Comparison of ENCODE assay signal across 43 mouse cellular contexts in genomic region chr11:46418438-46418837, GRCm38 (mm10). TPM values are rescaled to one million over a fixed set of nuclear protein-coding genes. Genes with fewer than 3 reads are reported as not detected.
DNase-seq lines count a peak whose midpoint lies in the region; ATAC-seq and TF ChIP-seq lines count a peak whose summit lies in the region.
"Had no signal": no experiment of that assay in that cellular context is flagged by ENCODE, and none has a peak within 500 bp of the region (broad histone marks: within the 10 kb centered on the region; RNA-seq: fewer than 3 reads in every experiment).

No protein-coding gene starts in this region.

- no peak; the same call in 1 of the 2 replicates for TF ChIP-seq RAD21 in CH12.LX (IDR thresholded peaks at IDR 0.05; ENCODE audit: low read depth, low read length)

- H3K79me2 ChIP-seq in CH12.LX (replicated peaks; ENCODE audit: control insufficient read depth, extremely low read depth, insufficient read depth, poor library complexity, severe bottlenecking): no peaks in the 10 kb centered on the region

- no peak overlapping the region for H3K27ac ChIP-seq in CH12.LX (ENCODE audit: insufficient read depth, low read depth)
- 0 out of 2 replicates have a peak overlapping the region, but pooled peaks have one; percentile 51 for H3K27ac ChIP-seq in embryonic facial prominence, embryonic 13.5 days
- H3K27ac ChIP-seq in limb, embryonic 14.5 days (replicated peaks; ENCODE audit: low read depth, low read length): no peak overlapping the region
- H3K27ac ChIP-seq: heart, embryonic 13.5 days; hindbrain, embryonic 10.5 days; hindbrain, embryonic 15.5 days; liver, embryonic 15.5 days; lung, embryonic 15.5 days; midbrain, embryonic 12.5 days; neural tube, embryonic 12.5 days had no signal

- TF ChIP-seq EP300 in CH12.LX (IDR thresholded peaks at IDR 0.05; ENCODE audit: low read length): peak; percentile 76

- no peaks in the 10 kb centered on the region for H3K27me3 ChIP-seq in CH12.LX (replicated peaks)
- H3K27me3 ChIP-seq in embryonic facial prominence, embryonic 13.5 days: no peaks in the 10 kb centered on the region
- H3K27me3 ChIP-seq in limb, embryonic 14.5 days (ENCODE audit: control insufficient read depth, insufficient read depth, low read length): no peaks in the 10 kb centered on the region
- H3K27me3 ChIP-seq: embryonic facial prominence, embryonic 12.5 days; heart, embryonic 13.5 days; hindbrain, embryonic 15.5 days; liver, embryonic 15.5 days; lung, embryonic 15.5 days; midbrain, embryonic 12.5 days; neural tube, embryonic 12.5 days; Patski had no signal

- no peak overlapping the region for H3K9ac ChIP-seq in CH12.LX (ENCODE audit: insufficient read depth, low read depth)
- H3K9ac ChIP-seq in embryonic facial prominence, embryonic 13.5 days: no peak overlapping the region
- no peak overlapping the region for H3K9ac ChIP-seq in limb, embryonic 14.5 days (ENCODE audit: low read depth, low read length, severe bottlenecking)
- H3K9ac ChIP-seq: embryonic facial prominence, embryonic 12.5 days; forebrain, postnatal 0 days; heart, embryonic 13.5 days; hindbrain, embryonic 15.5 days; liver, embryonic 15.5 days; lung, embryonic 15.5 days; midbrain, embryonic 12.5 days; neural tube, embryonic 12.5 days had no signal

- dilution Hi-C loops in CH12.LX (cut with MboI; ENCODE audit: extremely low pct_ligation_motif_present, extremely low pct_unique_long_range_greater_than_20kb, low sequenced_read_pairs): no loop called here

- H3K36me3 ChIP-seq in CH12.LX (replicated peaks in 1 of 2; ENCODE audit: control insufficient read depth in 1 of 2, insufficient read depth in 1 of 2, low read length in 1 of 2): no peaks in the 10 kb centered on the region
- no peaks in the 10 kb centered on the region for H3K36me3 ChIP-seq in embryonic facial prominence, embryonic 13.5 days
- no peaks in the 10 kb centered on the region for H3K36me3 ChIP-seq in limb, embryonic 14.5 days (ENCODE audit: control insufficient read depth, insufficient read depth, low read length)
- H3K36me3 ChIP-seq: embryonic facial prominence, embryonic 12.5 days; G1E; heart, embryonic 13.5 days; hindbrain, embryonic 10.5 days; hindbrain, embryonic 15.5 days; liver, embryonic 15.5 days; lung, embryonic 15.5 days; midbrain, embryonic 12.5 days; neural tube, embryonic 12.5 days had no signal

- 24% methylated on average over 1 of the region's 1 CpGs for WGBS in embryonic facial prominence, embryonic 13.5 days
- 6% methylated on average over 1 of the region's 1 CpGs for WGBS in limb, embryonic 14.5 days

- no peak overlapping the region for H3K4me2 ChIP-seq in CH12.LX (ENCODE audit: insufficient read depth, low read depth, poor library complexity, severe bottlenecking)
- H3K4me2 ChIP-seq in embryonic facial prominence, embryonic 13.5 days: no peak overlapping the region
- no peak overlapping the region for H3K4me2 ChIP-seq in limb, embryonic 14.5 days (replicated peaks; ENCODE audit: low read depth, low read length, severe bottlenecking)
- H3K4me2 ChIP-seq: embryonic facial prominence, embryonic 12.5 days; heart, embryonic 13.5 days; hindbrain, embryonic 15.5 days; liver, embryonic 15.5 days; lung, embryonic 15.5 days; midbrain, embryonic 12.5 days; neural tube, embryonic 12.5 days had no signal

- no peak for TF ChIP-seq CTCF in CH12.LX (conservative IDR thresholded peaks at IDR 0.05 in 1 of 2, IDR thresholded peaks at IDR 0.05 in 1 of 2; ENCODE audit: low read depth in 2 of 2, low read length in 2 of 2)

- peak; percentile 64 for DNase-seq in heart, adult 11 months
- no peak for DNase-seq in heart, postnatal 14 days
- DNase-seq in CH12.LX (ENCODE audit: extremely low read depth): peak; percentile 45
- DNase-seq in limb, embryonic 14.5 days (ENCODE audit: low spot score): peak; percentile 70
- no peak for DNase-seq in kidney, adult 8-10 months
- no peak for DNase-seq in spleen, postnatal 10 days (ENCODE audit: low spot score in 2 of 2)
- DNase-seq: adrenal gland, postnatal 36 days; cerebellum, adult 18-20 months; cerebellum, postnatal 10 days; forebrain, postnatal 0 days; heart, postnatal 10 days; kidney, adult 18-20 months; kidney, postnatal 36 days; left cerebral cortex, postnatal 4 days; right cerebral cortex, adult 18-20 months; right cerebral cortex, postnatal 4 days had no signal

- H3K9me3 ChIP-seq in CH12.LX (replicated peaks; ENCODE audit: low read length): peaks cover 4% of the 10 kb centered on the region
- no peaks in the 10 kb centered on the region for H3K9me3 ChIP-seq in embryonic facial prominence, embryonic 13.5 days
- H3K9me3 ChIP-seq in limb, embryonic 14.5 days (ENCODE audit: control insufficient read depth, low read length): no peaks in the 10 kb centered on the region
- H3K9me3 ChIP-seq: embryonic facial prominence, embryonic 12.5 days; G1E; heart, embryonic 13.5 days; hindbrain, embryonic 10.5 days; hindbrain, embryonic 15.5 days; liver, embryonic 15.5 days; lung, embryonic 15.5 days; midbrain, embryonic 12.5 days; neural tube, embryonic 12.5 days had no signal

- in situ Hi-C loops in CH12.LX (cut with MboI; ENCODE audit: low pct_ligation_motif_present, low pct_unique_long_range_greater_than_20kb, low sequenced_read_pairs): no loop called here

- intact Hi-C loops in heart, postnatal 14 days (cut with DNase I): no loop called here

- H3K4me3 ChIP-seq in CH12.LX (replicated peaks in 1 of 3; ENCODE audit: low read depth in 2 of 3, low read length in 2 of 3, poor library complexity in 1 of 3): no peak overlapping the region
- no peak overlapping the region for H3K4me3 ChIP-seq in embryonic facial prominence, embryonic 13.5 days
- H3K4me3 ChIP-seq in limb, embryonic 14.5 days (replicated peaks; ENCODE audit: low read length): no peak overlapping the region
- H3K4me3 ChIP-seq: embryonic facial prominence, embryonic 12.5 days; erythroblast, embryonic 14.5 days; heart, embryonic 13.5 days; hindbrain, embryonic 10.5 days; hindbrain, embryonic 15.5 days; liver, embryonic 15.5 days; lung, embryonic 15.5 days; midbrain, embryonic 12.5 days; myocyte; neural tube, embryonic 12.5 days had no signal

- TF ChIP-seq POLR2A in CH12.LX (IDR thresholded peaks at IDR 0.05; ENCODE audit: low read depth, low read length): no peak
- TF ChIP-seq POLR2A in limb, embryonic 14.5 days (IDR thresholded peaks at IDR 0.05; ENCODE audit: borderline replicate concordance, extremely low read depth, insufficient read depth, insufficient read length): no peak

- no peak for ATAC-seq in embryonic facial prominence, embryonic 13.5 days (ENCODE audit: insufficient number of reproducible peaks, insufficient read depth, low FRiP score, low TSS enrichment, low read depth)
- ATAC-seq in limb, embryonic 14.5 days (ENCODE audit: low FRiP score, low read depth): peak; percentile 91
- no peak for ATAC-seq in megakaryocyte-erythroid progenitor cell, adult 5-6 weeks (replicated peaks; ENCODE audit: low FRiP score, low TSS enrichment, poor library complexity, severe bottlenecking)
- ATAC-seq: forebrain, postnatal 0 days; Patski had no signal

- H3K4me1 ChIP-seq in CH12.LX (ENCODE audit: control insufficient read depth in 1 of 2, insufficient read depth in 2 of 2): peaks cover 11 to 46% of the 10 kb centered on the region in 2 experiments
- H3K4me1 ChIP-seq in embryonic facial prominence, embryonic 13.5 days: peaks cover 8% of the 10 kb centered on the region
- H3K4me1 ChIP-seq in limb, embryonic 14.5 days (ENCODE audit: control insufficient read depth, insufficient read depth, low read length): peaks cover 4% of the 10 kb centered on the region; the same call in 1 of the 2 replicates
- H3K4me1 ChIP-seq: embryonic facial prominence, embryonic 12.5 days; heart, embryonic 13.5 days; hindbrain, embryonic 10.5 days; hindbrain, embryonic 15.5 days; liver, embryonic 15.5 days; lung, embryonic 15.5 days; midbrain, embryonic 12.5 days; neural tube, embryonic 12.5 days had no signal

RNA-seq across cellular contexts. Expression of gene Med7, which starts 18.3 kb away (rescaled TPM):
- total RNA-seq in heart, postnatal 14 days (2021): 10 to 100 TPM; 18.6 to 21.8 TPM
- total RNA-seq in CH12.LX (2012; rRNA removed): 32.7 and 37.1 TPM in 2 replicates
- 104 and 115 TPM in 2 replicates for total RNA-seq in CH12.LX (2014; rRNA removed)
- 59.9 and 60.0 TPM in 2 replicates for polyA plus RNA-seq in CH12.LX (2012; ENCODE audit: insufficient read length, low read depth)
- polyA plus RNA-seq in embryonic facial prominence, embryonic 13.5 days (2015; fragmentation: Nextera tagmentation; extraction: Ambion mirVana): 83.3 and 83.5 TPM in 2 replicates
- polyA plus RNA-seq in limb, embryonic 14.5 days (2012; rRNA removed): 35.7 and 46.1 TPM in 2 replicates
- polyA plus RNA-seq in limb, embryonic 14.5 days (2014; fragmentation: Nextera tagmentation; extraction: Ambion mirVana): 74.2 and 75.8 TPM in 2 replicates
- total RNA-seq in megakaryocyte-erythroid progenitor cell, adult 5-6 weeks (2014; fragmentation: Nextera tagmentation): 121 and 124 TPM in 2 replicates
- 49.7 and 59.8 TPM in 2 replicates for total RNA-seq in megakaryocyte-erythroid progenitor cell, adult 5-6 weeks (2017)

RNA-seq across cellular contexts. Expression of gene Fam71b, which starts 22.1 kb away (rescaled TPM):
- total RNA-seq in heart, postnatal 14 days (2021): not detected
- 2.6 and 2.7 TPM in 2 replicates for total RNA-seq in CH12.LX (2012; rRNA removed)
- 0.46 TPM in 1 of 2 replicates, not detected in the other for total RNA-seq in CH12.LX (2014; rRNA removed)
- 2.4 and 2.6 TPM in 2 replicates for polyA plus RNA-seq in CH12.LX (2012; ENCODE audit: insufficient read length, low read depth)
- not detected in 2 replicates for polyA plus RNA-seq in embryonic facial prominence, embryonic 13.5 days (2015; fragmentation: Nextera tagmentation; extraction: Ambion mirVana)
- not detected in 2 replicates for polyA plus RNA-seq in limb, embryonic 14.5 days (2012; rRNA removed)
- polyA plus RNA-seq in limb, embryonic 14.5 days (2014; fragmentation: Nextera tagmentation; extraction: Ambion mirVana): not detected in 2 replicates
- total RNA-seq in megakaryocyte-erythroid progenitor cell, adult 5-6 weeks (2014; fragmentation: Nextera tagmentation): not detected in 2 replicates
- total RNA-seq in megakaryocyte-erythroid progenitor cell, adult 5-6 weeks (2017): not detected in 2 replicates
- total RNA-seq: adrenal gland, adult 18-20 months; adrenal gland, postnatal 36 days; common myeloid progenitor, adult 5-6 weeks; forebrain, postnatal 0 days; gastrocnemius, postnatal 4 days; heart, adult 8-10 months; heart, postnatal 10 days; layer of hippocampus, adult 8-10 months; layer of hippocampus, postnatal 25 days; left cerebral cortex, adult 8-10 months; left cerebral cortex, postnatal 4 days; midbrain, postnatal 0 days had no signal
- polyA plus RNA-seq: brain, embryonic 14.5 days; embryonic facial prominence, embryonic 12.5 days; erythroblast, embryonic 14.5 days; forebrain, embryonic 11.5 days; forebrain, postnatal 0 days; G1E; heart, embryonic 13.5 days; hindbrain, embryonic 10.5 days; hindbrain, embryonic 15.5 days; intestine, embryonic 14.5 days; kidney, embryonic 16.5 days; liver, embryonic 15.5 days; midbrain, embryonic 12.5 days; midbrain, postnatal 0 days; neural tube, embryonic 12.5 days; Patski; stomach, embryonic 14.5 days had no signal

RNA-seq across cellular contexts. Expression of gene Itk, which starts 29.1 kb away (rescaled TPM):
- total RNA-seq in heart, postnatal 14 days (2021): 1 to 10 TPM in 1 of 2 experiments, under 1 TPM in 1; 0.26 to 3.5 TPM
- total RNA-seq in CH12.LX (2012; rRNA removed) (0.29 and 0.64 TPM in 2 replicates), CH12.LX (2014; rRNA removed) (0.11 and 0.14 TPM in 2 replicates)
- polyA plus RNA-seq in CH12.LX (2012; ENCODE audit: insufficient read length, low read depth): 0.14 and 0.17 TPM in 2 replicates
- 0.07 TPM in 1 of 2 replicates, not detected in the other for polyA plus RNA-seq in embryonic facial prominence, embryonic 13.5 days (2015; fragmentation: Nextera tagmentation; extraction: Ambion mirVana)
- polyA plus RNA-seq in limb, embryonic 14.5 days (2012; rRNA removed): 0.14 and 0.18 TPM in 2 replicates
- 0.28 and 0.32 TPM in 2 replicates for polyA plus RNA-seq in limb, embryonic 14.5 days (2014; fragmentation: Nextera tagmentation; extraction: Ambion mirVana)
- total RNA-seq in megakaryocyte-erythroid progenitor cell, adult 5-6 weeks (2014; fragmentation: Nextera tagmentation): 3.4 and 4.8 TPM in 2 replicates
- total RNA-seq in megakaryocyte-erythroid progenitor cell, adult 5-6 weeks (2017): 1.7 and 1.8 TPM in 2 replicates
- polyA plus RNA-seq: heart, embryonic 13.5 days; hindbrain, embryonic 10.5 days; hindbrain, embryonic 15.5 days; neural tube, embryonic 12.5 days had no signal

RNA-seq across cellular contexts. Expression of gene Havcr2, which starts 36.3 kb away (rescaled TPM):
- total RNA-seq in heart, postnatal 14 days (2021): under 1 TPM; 0.33 to 0.49 TPM
- total RNA-seq in CH12.LX (2012; rRNA removed) (0.08 TPM in 1 of 2 replicates, not detected in the other), CH12.LX (2014; rRNA removed) (0.20 and 0.27 TPM in 2 replicates)
- polyA plus RNA-seq in CH12.LX (2012; ENCODE audit: insufficient read length, low read depth): 0.44 and 0.60 TPM in 2 replicates
- polyA plus RNA-seq in embryonic facial prominence, embryonic 13.5 days (2015; fragmentation: Nextera tagmentation; extraction: Ambion mirVana): not detected in 2 replicates
- polyA plus RNA-seq in limb, embryonic 14.5 days (2012; rRNA removed): 0.22 and 0.31 TPM in 2 replicates
- polyA plus RNA-seq in limb, embryonic 14.5 days (2014; fragmentation: Nextera tagmentation; extraction: Ambion mirVana): 0.14 and 0.30 TPM in 2 replicates
- total RNA-seq in megakaryocyte-erythroid progenitor cell, adult 5-6 weeks (2014; fragmentation: Nextera tagmentation): 0.54 and 0.63 TPM in 2 replicates
- 0.52 and 1.4 TPM in 2 replicates for total RNA-seq in megakaryocyte-erythroid progenitor cell, adult 5-6 weeks (2017)
- polyA plus RNA-seq: erythroblast, embryonic 14.5 days; Patski; stomach, embryonic 14.5 days had no signal

Comparison
In these comparisons a context has a peak if more than half of its experiments do, and no peak if none do; other contexts are left out.
1. DNase-seq: peak in heart, adult 11 months (single experiment), CH12.LX (single experiment) and limb, embryonic 14.5 days (single experiment); none in heart, postnatal 14 days (0 of 2), kidney, adult 8-10 months (0 of 2) and spleen, postnatal 10 days (0 of 2).